Mouse (Mus musculus) CH12.LX (cell line): ENCODE data around the gene Uck2. TPM values are rescaled to one million over a fixed set of nuclear protein-coding genes. Genes with fewer than 3 reads are reported as not detected.

Experiments
- DNase-seq: peaks from one replicate; pipeline ENCODE4 v3.0.0-alpha.2; 2013; ENCODE audit errors: extremely low read depth
- H3K27ac ChIP-seq: 2 replicates; pipeline ENCODE4 v1.5.1; 2012; ENCODE audit warnings: low read depth, mild to moderate bottlenecking, control low read depth, moderate library complexity; ENCODE audit not compliant: insufficient read depth
- H3K27me3 ChIP-seq: replicated peaks from 2 replicates; pipeline ENCODE3; 2012; ENCODE audit warnings: inconsistent platforms
- H3K36me3 ChIP-seq, 2 experiments: replicated peaks in 1 of 2; 2 replicates each; pipeline versions ENCODE3 to v1.6.1; 2012; ENCODE audit warnings: inconsistent platforms in 1 of 2, low read length in 1 of 2, mild to moderate bottlenecking in 1 of 2, mixed read lengths in 1 of 2, moderate library complexity in 1 of 2; ENCODE audit not compliant: control insufficient read depth in 1 of 2, insufficient read depth in 1 of 2
- H3K4me1 ChIP-seq, 2 experiments: 2 replicates each; pipeline ENCODE4 v1.6.1; 2012; ENCODE audit warnings: inconsistent platforms in 1 of 2, moderate library complexity in 1 of 2; ENCODE audit not compliant: insufficient read depth in 2 of 2, control insufficient read depth in 1 of 2
- H3K4me2 ChIP-seq: 2 replicates; pipeline ENCODE4 v1.6.1; 2012; ENCODE audit warnings: low read depth, mild to moderate bottlenecking, control low read depth; ENCODE audit not compliant: poor library complexity, insufficient read depth, severe bottlenecking
- H3K4me3 ChIP-seq, 3 experiments: fragments of 150-350 bp in 1 of 3; sonication (generic) in 1 of 3; replicated peaks in 1 of 3; 2 replicates each; pipeline versions ENCODE3 to v1.5.1; 2011 to 2012; ENCODE audit warnings: low read depth in 2 of 3, low read length in 2 of 3, mild to moderate bottlenecking in 2 of 3, moderate library complexity in 2 of 3, control low read depth in 1 of 3, improper control_type of control experiment in 1 of 3, inconsistent platforms in 1 of 3, mixed read lengths in 1 of 3; ENCODE audit not compliant: poor library complexity in 1 of 3
- H3K79me2 ChIP-seq: replicated peaks from 2 replicates; pipeline ENCODE4 v1.6.1; 2012; ENCODE audit warnings: mild to moderate bottlenecking, moderate library complexity; ENCODE audit not compliant: control insufficient read depth, poor library complexity, insufficient read depth, severe bottlenecking; ENCODE audit errors: extremely low read depth
- H3K9ac ChIP-seq: 2 replicates; pipeline ENCODE4 v1.6.1; 2012; ENCODE audit warnings: low read depth, mild to moderate bottlenecking, control low read depth, moderate library complexity; ENCODE audit not compliant: insufficient read depth
- H3K9me3 ChIP-seq: replicated peaks from 2 replicates; pipeline ENCODE3; 2012; ENCODE audit warnings: low read length, inconsistent platforms, mixed read lengths
- E2F4 ChIP-seq: IDR thresholded peaks from 2 replicates; pipeline ENCODE4 v1.6.1; 2011; ENCODE audit warnings: low read depth, low read length, improper control_type of control experiment; ENCODE audit not compliant: insufficient replicate concordance
- ETS1 ChIP-seq: conservative IDR thresholded peaks from 2 replicates; pipeline ENCODE4 v1.6.1; 2012; ENCODE audit warnings: low read depth, mild to moderate bottlenecking, inconsistent platforms, low read length, improper control_type of control experiment, moderate library complexity
- HCFC1 ChIP-seq: IDR thresholded peaks from 2 replicates; pipeline ENCODE4 v1.6.1; 2012; ENCODE audit warnings: low read depth, mild to moderate bottlenecking, inconsistent platforms, low read length, improper control_type of control experiment
- IRF4 ChIP-seq: IDR thresholded peaks from 2 replicates; pipeline ENCODE4 v1.6.1; 2014; ENCODE audit warnings: low read depth, mild to moderate bottlenecking, inconsistent platforms, low read length, improper control_type of control experiment
- KAT2A ChIP-seq: IDR thresholded peaks from 2 replicates; pipeline ENCODE4 v1.6.1; 2012; ENCODE audit warnings: low read length, improper control_type of control experiment, inconsistent platforms; ENCODE audit not compliant: insufficient replicate concordance
- MAFK ChIP-seq: IDR thresholded peaks from 2 replicates; pipeline ENCODE4 v1.6.1; 2011; ENCODE audit warnings: low read length, improper control_type of control experiment; ENCODE audit not compliant: insufficient replicate concordance
- MAX ChIP-seq: IDR thresholded peaks from 2 replicates; pipeline ENCODE4 v1.6.1; 2011; ENCODE audit warnings: low read length, improper control_type of control experiment
- MEF2A ChIP-seq: IDR thresholded peaks from 2 replicates; pipeline ENCODE4 v1.6.1; 2014; ENCODE audit warnings: low read depth, mild to moderate bottlenecking, inconsistent platforms, low read length, improper control_type of control experiment, borderline replicate concordance
- MYC ChIP-seq: IDR thresholded peaks from 2 replicates; pipeline ENCODE4 v1.6.1; 2011; ENCODE audit warnings: low read depth, mild to moderate bottlenecking, improper control_type of control experiment, low read length
- NRF1 ChIP-seq: IDR thresholded peaks from 2 replicates; pipeline ENCODE4 v1.6.1; 2014; ENCODE audit warnings: low read depth, mild to moderate bottlenecking, inconsistent platforms, low read length, improper control_type of control experiment, moderate library complexity
- RAD21 ChIP-seq: IDR thresholded peaks from 2 replicates; pipeline ENCODE4 v1.6.1; 2011; ENCODE audit warnings: low read depth, mild to moderate bottlenecking, low read length, improper control_type of control experiment, moderate library complexity
- RCOR1 ChIP-seq: conservative IDR thresholded peaks from 2 replicates; pipeline ENCODE4 v1.6.1; 2012; ENCODE audit warnings: low read depth, mild to moderate bottlenecking, inconsistent platforms, low read length, improper control_type of control experiment
- SIN3A ChIP-seq: IDR thresholded peaks from 2 replicates; pipeline ENCODE4 v1.6.1; 2012; ENCODE audit warnings: low read length, improper control_type of control experiment, inconsistent platforms
- SMC3 ChIP-seq: IDR thresholded peaks from 2 replicates; pipeline ENCODE4 v1.6.1; 2011; ENCODE audit warnings: low read depth, low read length, improper control_type of control experiment
- TCF12 ChIP-seq: IDR thresholded peaks from 2 replicates; pipeline ENCODE4 v1.6.1; 2014; ENCODE audit warnings: low read depth, mild to moderate bottlenecking, inconsistent platforms, low read length, improper control_type of control experiment
- UBTF ChIP-seq: IDR thresholded peaks from 2 replicates; pipeline ENCODE4 v1.6.1; 2012; ENCODE audit warnings: low read depth, mild to moderate bottlenecking, inconsistent platforms, low read length, improper control_type of control experiment, moderate library complexity
- ZC3H11A ChIP-seq: IDR thresholded peaks from 2 replicates; pipeline ENCODE4 v1.6.1; 2012; ENCODE audit warnings: low read depth, mild to moderate bottlenecking, inconsistent platforms, low read length, improper control_type of control experiment
- ZKSCAN1 ChIP-seq: IDR thresholded peaks from 2 replicates; pipeline ENCODE4 v1.6.1; 2012; ENCODE audit warnings: low read depth, inconsistent platforms, low read length, improper control_type of control experiment, borderline replicate concordance
- ZNF384 ChIP-seq: IDR thresholded peaks from 2 replicates; pipeline ENCODE4 v1.6.1; 2012; ENCODE audit warnings: low read depth, low read length, improper control_type of control experiment, inconsistent platforms
- dilution Hi-C: fragments of 300-500 bp; cut with MboI; formaldehyde crosslinking; loops from 2 replicates; pipeline ENCODE4 v1.14.3; 2020; ENCODE audit warnings: low sequenced_read_pairs; ENCODE audit not compliant: extremely low pct_unique_long_range_greater_than_20kb, extremely low pct_ligation_motif_present
- in situ Hi-C: fragments of 300-500 bp; cut with MboI; formaldehyde crosslinking; loops from 3 replicates; pipeline ENCODE4 v1.14.3; 2019; ENCODE audit warnings: low sequenced_read_pairs, low pct_ligation_motif_present, low pct_unique_long_range_greater_than_20kb, mixed read lengths
- polyA plus RNA-seq: library from polyadenylated mRNA; unstranded; fragments of >175 nt; gene quantifications from 2 replicates; pipeline ENCODE4 v1.2.1, GENCODE M21; 2012; ENCODE audit warnings: low read depth; ENCODE audit not compliant: insufficient read length
- total RNA-seq, 2 experiments: library from RNA; depleted of rRNA; stranded (reverse); fragments of 300-350 nt in 1 of 2; fragments of >200 nt in 1 of 2; gene quantifications; 2 replicates each; pipeline ENCODE4 v1.2.3; 2012 to 2014

Gene Uck2
- total and polyA plus RNA-seq, 3 experiments, result 235 to 392 (median 363) TPM

DNA sequence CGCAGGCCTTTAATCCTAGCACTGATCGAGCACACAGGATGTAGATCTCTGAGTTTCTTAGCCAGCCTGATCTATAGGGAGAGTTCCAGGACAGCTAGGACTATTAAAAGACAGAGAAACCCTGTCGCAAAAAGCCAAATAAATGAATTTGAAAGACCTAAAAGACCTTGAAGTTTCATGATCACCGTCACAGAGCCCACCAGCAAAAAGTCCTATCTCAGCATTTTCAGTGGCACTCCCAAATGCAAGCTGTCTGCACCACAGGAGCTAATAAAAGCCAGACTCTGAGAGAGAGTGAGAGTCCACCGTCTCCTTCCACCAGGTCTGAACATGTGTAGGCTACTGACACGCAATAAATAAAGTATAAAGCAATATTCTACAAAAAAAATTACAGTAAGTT is 6.7 kb downstream of the Uck2 start:
- peaks cover 30 to 73% of the 10 kb centered on the region in 2 experiments for H3K4me1 ChIP-seq
- DNase-seq, result no peak
- no peaks in the 10 kb centered on the region for H3K27me3 ChIP-seq
- H3K9me3 ChIP-seq, result no peaks in the 10 kb centered on the region
- dilution Hi-C loops, result no loop called here
- H3K27ac ChIP-seq, result no peak overlapping the region
- no peak overlapping the region for H3K9ac ChIP-seq
- H3K79me2 ChIP-seq, result peaks cover 99% of the 10 kb centered on the region
- H3K4me2 ChIP-seq, result no peak overlapping the region; the same call in 1 of the 2 replicates
- TF ChIP-seq MYC (no peak), MAFK (peak; percentile 66)
- TF ChIP-seq, all 38 proteins: peak for 1
- no peak overlapping the region for H3K4me3 ChIP-seq
- H3K36me3 ChIP-seq, result peaks cover 10 to 43% of the 10 kb centered on the region in 2 experiments
- in situ Hi-C loops, result loop anchor here (10.0 kb wide), 1 partner anchor 54 kb away; no protein-coding TSS in a partner anchor

- H3K27ac ChIP-seq, result peak overlapping the region; percentile 87
- H3K4me1 ChIP-seq, result peaks cover 41 to 80% of the 10 kb centered on the region in 2 experiments
- peaks cover 98% of the 10 kb centered on the region for H3K79me2 ChIP-seq
- H3K9ac ChIP-seq, result no peak overlapping the region
- H3K27me3 ChIP-seq, result no peaks in the 10 kb centered on the region
- H3K4me3 ChIP-seq, result no peak overlapping the region
- H3K9me3 ChIP-seq, result no peaks in the 10 kb centered on the region
- dilution Hi-C loops (no loop called here), in situ Hi-C loops (loop anchor here (10.0 kb wide), 1 partner anchor 50 kb away; no protein-coding TSS in a partner anchor)
- peaks cover 3 to 55% of the 10 kb centered on the region in 2 experiments for H3K36me3 ChIP-seq
- H3K4me2 ChIP-seq, result no peak overlapping the region
- TF ChIP-seq IRF4 (0 out of 2 replicates have a peak, but pooled peaks have one; percentile 6), MEF2A (no peak), ZKSCAN1 (no peak), MYC (no peak), RCOR1 (no peak), TCF12 (no peak), RAD21 (no peak)
- DNase-seq, result no peak
Observed at GRCm38 (mm10) chr1:167274646-167275390, 10.3 kb downstream of the Uck2 start.

DNA sequence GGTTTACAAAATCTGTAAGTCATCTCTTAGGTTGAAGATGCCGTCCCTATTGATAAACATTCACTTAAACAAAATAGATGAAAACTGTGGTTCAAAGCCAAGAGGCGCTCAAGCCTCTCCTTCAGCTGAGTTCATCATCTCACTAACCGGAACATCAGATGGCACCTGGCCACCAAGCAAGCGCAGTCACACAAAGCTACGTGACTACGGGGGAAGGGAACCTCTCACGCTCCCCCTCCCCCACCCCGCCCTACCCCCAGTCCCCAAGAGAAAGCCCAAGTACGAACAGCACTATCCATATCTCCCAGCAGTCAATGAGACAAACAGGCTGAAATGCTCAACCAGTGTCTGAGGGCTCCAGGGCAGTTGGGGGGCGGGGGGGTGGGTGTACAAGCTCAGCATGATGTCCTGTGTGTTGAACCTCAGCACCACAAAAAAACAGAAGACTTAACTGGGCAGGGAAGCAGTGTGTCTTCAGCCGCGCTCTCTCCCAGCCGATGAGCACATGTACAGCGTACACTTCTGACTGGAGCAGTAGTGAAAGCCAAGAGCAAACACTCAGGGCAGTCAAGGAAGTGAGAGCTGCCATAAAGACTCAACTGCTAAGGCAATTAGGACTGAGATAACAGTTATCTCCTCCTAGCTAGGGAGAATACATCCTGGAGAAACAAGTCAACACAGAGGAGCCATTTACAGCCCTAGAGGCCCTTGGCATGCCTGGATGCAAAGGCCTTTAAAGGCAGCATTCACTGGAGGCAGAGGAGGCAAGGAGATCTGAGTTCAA is 11.5 kb downstream of the Uck2 start:
- dilution Hi-C loops (no loop called here), in situ Hi-C loops (loop anchor here (10.0 kb wide), 1 partner anchor 49 kb away; no protein-coding TSS in a partner anchor)
- Histone ChIP-seq H3K9ac (peak overlapping the region; percentile 51), H3K4me1 (peaks cover 38 to 80% of the 10 kb centered on the region in 2 experiments), H3K79me2 (peaks cover 96% of the 10 kb centered on the region), H3K36me3 (peaks cover 3 to 49% of the 10 kb centered on the region in 2 experiments), H3K9me3 (no peaks in the 10 kb centered on the region), H3K27me3 (no peaks in the 10 kb centered on the region), H3K27ac (peak overlapping the region; percentile 87), H3K4me3 (peak overlapping the region; percentile 46 to 75 (median 50)), H3K4me2 (peak overlapping the region; percentile 92)
- DNase-seq, result peak; percentile 78
- TF ChIP-seq MEF2A (0 out of 2 replicates have a peak, but pooled peaks have one; percentile 33), HCFC1 (peak; percentile 41; the same call in 1 of the 2 replicates), ETS1 (peak; percentile 62), SIN3A (peak; percentile 33; the same call in 1 of the 2 replicates), IRF4 (peak; percentile 43; the same call in 1 of the 2 replicates), TCF12 (peak; percentile 41; the same call in 1 of the 2 replicates), KAT2A (0 out of 2 replicates have a peak, but pooled peaks have one; percentile 18), NRF1 (peak; percentile 69), SMC3 (no peak), E2F4 (no peak), ZC3H11A (no peak), ZNF384 (0 out of 2 replicates have a peak, but pooled peaks have one; percentile 5), UBTF (0 out of 2 replicates have a peak, but pooled peaks have one; percentile 33), MAX (0 out of 2 replicates have a peak, but pooled peaks have one; percentile 16)
